Mouse (Mus musculus): ENCODE data around the gene Lat2. TPM values are rescaled to one million over a fixed set of nuclear protein-coding genes. Genes with fewer than 3 reads are reported as not detected.

Lat2 gene
- total and polyA plus RNA-seq, 2 experiments = 1.0 to 1.4 TPM

DNA sequence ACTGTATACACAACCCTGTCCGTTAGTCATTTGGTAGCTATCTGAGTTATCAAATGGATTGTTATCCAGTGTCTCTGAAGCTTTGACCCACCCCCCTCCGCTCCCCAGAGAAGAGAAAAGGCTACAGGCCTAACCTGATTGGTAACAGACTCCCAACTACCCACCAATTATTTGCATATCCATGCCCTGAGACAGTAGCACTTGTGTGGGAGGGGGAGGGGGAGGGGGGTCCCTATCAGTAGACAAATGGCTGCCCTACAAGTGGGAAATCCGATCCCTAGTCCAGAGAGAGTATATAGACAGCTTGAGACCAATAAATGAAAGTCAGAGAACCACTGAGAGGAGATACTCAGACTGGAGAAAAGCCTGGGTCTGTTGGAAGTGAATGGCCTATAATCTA lies 46.8 kb downstream of the Lat2 start:
- Histone ChIP-seq H3K9ac (ENCODE audit: low read depth, low read length) (no peak overlapping the region), H3K27me3 (ENCODE audit: control insufficient read depth, insufficient read depth, low read length) (no peaks in the 10 kb centered on the region), H3K4me3 (ENCODE audit: insufficient read depth, low read depth, low read length) (no peak overlapping the region), H3K36me3 (ENCODE audit: control insufficient read depth, insufficient read depth, low read length) (no peaks in the 10 kb centered on the region), H3K27ac (replicated peaks; ENCODE audit: insufficient read depth, low read depth, low read length) (no peak overlapping the region), H3K79me2 (ENCODE audit: control insufficient read depth, insufficient read depth, low read length) (no peaks in the 10 kb centered on the region), H3K4me1 (ENCODE audit: control insufficient read depth, insufficient read depth, low read length) (peaks cover 4% of the 10 kb centered on the region; the same call in 1 of the 2 replicates)
- no peak for TF ChIP-seq POLR2A (IDR thresholded peaks at IDR 0.05; ENCODE audit: extremely low read depth, insufficient read depth, low read length)
- no peak for TF ChIP-seq CTCF (IDR thresholded peaks at IDR 0.05; ENCODE audit: low read depth, low read length)
- 92% methylated on average over 3 of the region's 3 CpGs for WGBS
- DNase-seq (ENCODE audit: extremely low read depth, low read depth, low spot score) = no peak

DNA sequence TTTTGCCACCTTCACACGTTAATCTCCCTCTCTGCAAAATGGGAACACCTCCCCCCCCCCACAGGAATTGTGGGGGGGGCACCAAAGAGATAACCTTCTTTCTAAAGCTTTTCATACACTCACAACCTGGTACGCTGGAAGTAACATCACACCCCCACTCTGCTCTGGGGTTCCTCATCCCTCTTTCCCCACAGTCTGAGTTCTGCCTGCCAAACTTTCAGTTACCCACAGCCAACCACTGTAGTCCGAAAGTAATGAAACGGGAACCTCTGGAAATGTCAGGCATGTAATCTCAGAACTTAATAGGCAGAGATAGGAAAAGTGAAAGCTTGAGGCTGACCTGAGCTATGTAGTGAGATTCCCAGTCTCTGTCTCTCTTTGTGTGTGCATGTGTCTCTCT lies 47.4 kb downstream of the Lat2 start:
- no peaks in the 10 kb centered on the region for H3K79me2 ChIP-seq (ENCODE audit: control insufficient read depth, insufficient read depth, low read length)
- H3K36me3 ChIP-seq (ENCODE audit: control insufficient read depth, insufficient read depth, low read length) = no peaks in the 10 kb centered on the region
- H3K4me1 ChIP-seq (ENCODE audit: control insufficient read depth, insufficient read depth, low read length) = peaks cover 4% of the 10 kb centered on the region; the same call in 1 of the 2 replicates
- H3K4me3 ChIP-seq (ENCODE audit: insufficient read depth, low read depth, low read length) = no peak overlapping the region
- DNase-seq (ENCODE audit: extremely low read depth, low read depth, low spot score) = no peak
- TF ChIP-seq POLR2A (IDR thresholded peaks at IDR 0.05; ENCODE audit: extremely low read depth, insufficient read depth, low read length) (no peak), CTCF (IDR thresholded peaks at IDR 0.05; ENCODE audit: low read depth, low read length) (no peak)
- WGBS = 75% methylated on average over 4 of the region's 4 CpGs
- H3K27ac ChIP-seq (replicated peaks; ENCODE audit: insufficient read depth, low read depth, low read length) = no peak overlapping the region
- no peak overlapping the region for H3K9ac ChIP-seq (ENCODE audit: low read depth, low read length)
- no peaks in the 10 kb centered on the region for H3K27me3 ChIP-seq (ENCODE audit: control insufficient read depth, insufficient read depth, low read length)

DNA sequence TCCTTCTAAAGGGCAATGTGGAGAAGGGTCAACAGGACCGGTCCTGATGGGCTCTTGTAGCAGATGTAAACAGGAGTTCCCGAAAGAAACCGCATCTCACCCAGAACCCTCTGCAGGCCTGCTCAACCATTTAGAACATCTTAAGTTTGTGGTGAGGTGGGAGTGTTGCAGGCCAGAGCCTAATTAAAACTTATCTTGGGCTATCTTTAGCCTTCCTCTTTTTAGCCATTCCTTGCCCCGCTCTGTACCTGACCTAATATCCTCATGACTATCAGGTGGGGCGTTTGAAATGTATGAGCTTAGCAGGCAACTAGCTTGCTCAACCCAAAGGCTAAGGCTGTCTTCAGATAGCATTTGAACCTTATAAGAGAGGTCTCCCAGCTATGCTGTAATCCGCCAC lies 49.1 kb downstream of the Lat2 start:
- H3K9ac ChIP-seq (ENCODE audit: low read depth, low read length) = no peak overlapping the region
- H3K4me1 ChIP-seq (ENCODE audit: control insufficient read depth, insufficient read depth, low read length) = no peaks in the 10 kb centered on the region; the same call in 1 of the 2 replicates
- no peak for TF ChIP-seq POLR2A (IDR thresholded peaks at IDR 0.05; ENCODE audit: extremely low read depth, insufficient read depth, low read length)
- no peak for TF ChIP-seq CTCF (IDR thresholded peaks at IDR 0.05; ENCODE audit: low read depth, low read length)
- no peak overlapping the region for H3K4me3 ChIP-seq (ENCODE audit: insufficient read depth, low read depth, low read length)
- H3K36me3 ChIP-seq (ENCODE audit: control insufficient read depth, insufficient read depth, low read length) = no peaks in the 10 kb centered on the region
- DNase-seq (ENCODE audit: extremely low read depth, low read depth, low spot score) = no peak
- WGBS = 91% methylated on average over 6 of the region's 6 CpGs
- H3K79me2 ChIP-seq (ENCODE audit: control insufficient read depth, insufficient read depth, low read length) = no peaks in the 10 kb centered on the region
- no peak overlapping the region for H3K27ac ChIP-seq (replicated peaks; ENCODE audit: insufficient read depth, low read depth, low read length)
- H3K27me3 ChIP-seq (ENCODE audit: control insufficient read depth, insufficient read depth, low read length) = no peaks in the 10 kb centered on the region

DNA sequence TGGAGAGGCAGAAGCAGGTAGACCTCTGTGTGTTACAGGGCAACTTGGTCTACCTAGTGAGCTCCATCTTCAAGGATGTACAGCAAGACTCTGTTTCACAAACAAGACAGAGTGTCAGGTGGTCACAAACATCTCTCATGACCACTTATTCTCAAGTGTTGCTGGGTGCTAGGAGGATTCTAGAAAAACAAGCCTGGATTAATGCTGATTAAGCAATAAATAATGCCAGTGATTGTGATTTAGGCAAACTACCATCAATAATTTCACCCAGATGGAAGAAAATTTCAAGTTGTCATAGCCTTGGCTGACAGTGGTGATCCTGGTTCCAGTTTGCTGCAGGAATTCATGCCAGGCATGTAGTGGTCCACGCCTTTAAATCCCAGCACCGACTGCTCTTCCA lies 50.6 kb downstream of the Lat2 start:
- no peak overlapping the region for H3K9ac ChIP-seq (ENCODE audit: low read depth, low read length)
- H3K27ac ChIP-seq (replicated peaks; ENCODE audit: insufficient read depth, low read depth, low read length) = no peak overlapping the region
- TF ChIP-seq CTCF (IDR thresholded peaks at IDR 0.05; ENCODE audit: low read depth, low read length) (no peak), POLR2A (IDR thresholded peaks at IDR 0.05; ENCODE audit: extremely low read depth, insufficient read depth, low read length) (no peak)
- WGBS = 98% methylated on average over 2 of the region's 2 CpGs
- no peaks in the 10 kb centered on the region for H3K4me1 ChIP-seq (ENCODE audit: control insufficient read depth, insufficient read depth, low read length)
- no peaks in the 10 kb centered on the region for H3K36me3 ChIP-seq (ENCODE audit: control insufficient read depth, insufficient read depth, low read length)
- H3K79me2 ChIP-seq (ENCODE audit: control insufficient read depth, insufficient read depth, low read length) = no peaks in the 10 kb centered on the region
- no peak for DNase-seq (ENCODE audit: extremely low read depth, low read depth, low spot score)
- no peaks in the 10 kb centered on the region for H3K27me3 ChIP-seq (ENCODE audit: control insufficient read depth, insufficient read depth, low read length)
- H3K4me3 ChIP-seq (ENCODE audit: insufficient read depth, low read depth, low read length) = no peak overlapping the region

DNA sequence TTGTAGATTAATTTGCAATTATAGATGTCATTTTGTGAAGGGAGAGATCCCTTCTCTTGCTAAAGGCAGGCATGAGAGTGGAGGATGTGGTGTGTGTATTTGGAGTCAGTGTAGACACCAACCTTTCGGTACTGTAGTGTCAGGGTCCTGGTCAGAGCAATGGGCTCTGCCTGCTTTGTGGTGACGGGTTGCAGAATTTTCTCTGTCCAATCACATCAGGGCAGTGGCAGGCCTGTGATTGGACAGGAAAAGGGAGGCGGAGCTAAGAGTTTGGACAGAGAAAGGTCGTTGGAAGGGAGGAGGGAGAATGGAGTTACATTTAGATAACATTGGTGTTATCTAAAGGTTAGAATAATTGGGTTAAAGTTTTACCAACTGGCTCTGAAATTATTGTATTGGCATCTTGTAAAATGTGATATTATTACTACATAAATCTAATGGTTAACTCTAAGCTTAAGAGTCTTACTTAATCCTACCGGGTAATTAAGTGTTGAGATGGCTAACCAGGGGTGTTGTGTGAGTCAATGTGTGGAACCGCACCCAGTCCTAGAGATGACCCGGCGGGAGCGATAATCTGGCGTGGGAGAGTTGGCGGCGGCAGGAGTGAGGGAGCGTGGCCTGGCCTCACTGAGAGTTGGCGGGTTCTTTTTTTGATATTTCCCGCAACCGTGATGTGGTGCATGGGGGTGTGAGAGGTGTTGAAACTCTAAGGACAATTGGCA lies 54.2 kb downstream of the Lat2 start:
- 86% methylated on average over 16 of the region's 16 CpGs for WGBS
- Histone ChIP-seq H3K4me1 (ENCODE audit: control insufficient read depth, insufficient read depth, low read length) (no peaks in the 10 kb centered on the region), H3K36me3 (ENCODE audit: control insufficient read depth, insufficient read depth, low read length) (no peaks in the 10 kb centered on the region), H3K9ac (ENCODE audit: low read depth, low read length) (no peak overlapping the region), H3K4me3 (ENCODE audit: insufficient read depth, low read depth, low read length) (no peak overlapping the region), H3K79me2 (ENCODE audit: control insufficient read depth, insufficient read depth, low read length) (no peaks in the 10 kb centered on the region), H3K27me3 (ENCODE audit: control insufficient read depth, insufficient read depth, low read length) (no peaks in the 10 kb centered on the region), H3K27ac (replicated peaks; ENCODE audit: insufficient read depth, low read depth, low read length) (no peak overlapping the region)
- no peak for DNase-seq (ENCODE audit: extremely low read depth, low read depth, low spot score)
- TF ChIP-seq CTCF (IDR thresholded peaks at IDR 0.05; ENCODE audit: low read depth, low read length) (no peak), POLR2A (IDR thresholded peaks at IDR 0.05; ENCODE audit: extremely low read depth, insufficient read depth, low read length) (no peak)

DNA sequence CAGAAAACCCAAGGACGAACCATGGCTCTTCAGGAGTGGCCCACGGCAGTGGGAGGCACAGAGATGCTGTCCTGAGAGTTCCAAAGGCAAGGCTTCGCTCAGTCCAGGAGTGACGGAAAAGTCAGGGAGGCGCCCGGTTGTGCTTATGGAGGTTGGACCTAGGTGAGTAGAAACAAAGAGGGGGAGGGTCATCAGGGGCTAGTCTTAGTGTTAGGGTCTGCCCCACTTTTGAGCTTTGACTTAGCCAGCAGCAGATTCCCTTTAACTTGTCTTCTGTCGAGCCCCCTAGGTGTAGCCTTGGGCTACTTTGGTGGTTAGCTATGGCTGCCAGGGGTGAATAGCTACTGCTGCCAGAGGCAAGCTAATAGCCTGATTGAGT lies 54.8 kb downstream of the Lat2 start, which contains the start of gene Syna:
TSS of gene Syna (minus strand) at position 101 of the 379 bp plus-strand sequence.
- WGBS = 91% methylated on average over 7 of the region's 7 CpGs
- H3K27ac ChIP-seq (replicated peaks; ENCODE audit: insufficient read depth, low read depth, low read length) = no peak within 1 kb of the TSS

More for the DNA sequence above, 54.8 kb downstream of the Lat2 start, which contains the start of gene Syna:
- no peaks in the 10 kb centered on the region for H3K4me1 ChIP-seq (ENCODE audit: control insufficient read depth, insufficient read depth, low read length)
- TF ChIP-seq POLR2A (IDR thresholded peaks at IDR 0.05; ENCODE audit: extremely low read depth, insufficient read depth, low read length) (no peak), CTCF (IDR thresholded peaks at IDR 0.05; ENCODE audit: low read depth, low read length) (no peak)
- DNase-seq (ENCODE audit: extremely low read depth, low read depth, low spot score) = no peak
- no peaks in the 10 kb centered on the region for H3K79me2 ChIP-seq (ENCODE audit: control insufficient read depth, insufficient read depth, low read length)
- no peaks in the 10 kb centered on the region for H3K36me3 ChIP-seq (ENCODE audit: control insufficient read depth, insufficient read depth, low read length)
- H3K27me3 ChIP-seq (ENCODE audit: control insufficient read depth, insufficient read depth, low read length) = no peaks in the 10 kb centered on the region
- H3K4me3 ChIP-seq (ENCODE audit: insufficient read depth, low read depth, low read length) = no peak within 1 kb of the TSS
- no peak within 1 kb of the TSS for H3K9ac ChIP-seq (ENCODE audit: low read depth, low read length)
